Mouse (Mus musculus) megakaryocyte progenitor cell, adult 5-6 weeks (primary cell): ENCODE data around the gene Angel2. TPM values are rescaled to one million over a fixed set of nuclear protein-coding genes. Genes with fewer than 3 reads are reported as not detected.
A peak's percentile ranks its signal among the peaks of the same experiment; 100 is the strongest.

ENCODE experiments used
- ATAC-seq: replicated peaks from 2 replicates; pipeline ENCODE4 v1.8.0; 2016; ENCODE audit warnings: mild to moderate bottlenecking, moderate TSS enrichment, inconsistent platforms; ENCODE audit not compliant: poor library complexity
- total RNA-seq, 2 experiments: library from RNA; stranded (forward) in 1 of 2; stranded (reverse) in 1 of 2; fragments of 157-497, 149-512 nt in 1 of 2; fragments of 200-1000 nt in 1 of 2; gene quantifications; 2 replicates each; pipeline versions ENCODE4 v1.2.3 to v1.2.4; 2015 to 2017

Angel2 gene
- total RNA-seq, 2 experiments from 2014 or later, result 22.9 to 25.3 TPM

DNA sequence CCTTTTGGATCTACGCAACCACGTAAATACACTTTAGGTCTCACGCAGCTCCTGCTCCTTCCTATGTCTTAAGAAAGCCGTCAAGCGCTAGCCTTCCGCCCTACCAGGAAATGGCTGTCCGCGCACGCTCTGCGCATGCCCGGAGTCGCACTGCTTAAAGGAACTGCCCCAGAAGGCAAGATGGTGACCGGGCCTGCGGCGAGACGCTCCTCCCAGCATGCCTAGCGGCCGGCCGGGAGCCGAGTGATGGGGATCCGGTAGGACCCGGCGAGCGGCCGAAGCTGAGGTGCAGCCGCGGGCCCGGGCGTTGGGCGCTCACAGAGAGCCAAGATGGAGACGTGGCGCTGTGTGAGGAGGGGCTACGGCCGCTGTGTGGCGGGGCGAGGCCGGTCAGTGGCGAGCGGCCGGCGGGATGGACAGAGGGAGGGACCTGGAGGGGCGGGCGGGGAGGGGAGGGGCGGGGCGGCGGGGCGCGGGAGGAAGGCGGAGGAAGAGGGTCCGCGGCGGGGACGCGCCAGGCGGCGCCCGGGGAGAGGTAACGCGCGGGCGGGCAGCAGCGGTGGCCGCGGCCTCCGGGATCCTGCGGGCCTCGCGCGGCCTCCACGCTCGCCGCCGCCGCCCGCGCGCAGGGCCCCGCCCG is 3.6 kb downstream of the Angel2 start:
- peak; percentile 88 for ATAC-seq

DNA sequence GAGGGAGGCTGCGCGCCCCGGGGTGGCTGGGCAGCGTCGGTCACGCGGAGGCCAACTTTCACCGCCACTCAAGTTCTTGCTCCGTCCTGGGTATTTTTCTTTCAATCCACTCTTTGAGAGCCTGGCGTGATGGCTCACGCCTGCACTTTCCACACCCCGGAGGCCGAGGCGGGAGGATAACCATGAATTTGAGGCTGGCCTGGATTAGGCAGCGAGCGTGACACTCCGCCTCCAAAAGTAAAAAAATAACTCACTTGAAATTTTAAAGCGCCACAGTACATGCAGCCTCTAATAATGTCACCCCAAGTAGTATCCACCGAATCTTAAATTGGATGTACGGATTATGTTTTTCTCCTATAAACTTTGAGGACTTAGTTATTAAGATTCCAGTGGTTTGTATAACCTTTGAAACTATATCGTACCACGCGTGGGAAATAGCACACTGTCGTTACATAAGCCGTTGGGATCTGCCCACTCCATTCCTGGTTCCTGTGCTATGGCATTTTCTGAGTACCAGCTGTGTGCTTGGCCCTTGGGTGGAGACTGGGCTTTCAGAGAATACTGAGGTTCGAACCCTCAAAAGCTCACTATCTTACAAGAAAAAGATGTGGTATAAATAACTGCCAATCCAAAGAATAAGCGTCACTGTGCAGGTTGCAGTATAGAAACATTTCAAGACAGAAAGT is 4.2 kb downstream of the Angel2 start:
- ATAC-seq, result peak; percentile 16

DNA sequence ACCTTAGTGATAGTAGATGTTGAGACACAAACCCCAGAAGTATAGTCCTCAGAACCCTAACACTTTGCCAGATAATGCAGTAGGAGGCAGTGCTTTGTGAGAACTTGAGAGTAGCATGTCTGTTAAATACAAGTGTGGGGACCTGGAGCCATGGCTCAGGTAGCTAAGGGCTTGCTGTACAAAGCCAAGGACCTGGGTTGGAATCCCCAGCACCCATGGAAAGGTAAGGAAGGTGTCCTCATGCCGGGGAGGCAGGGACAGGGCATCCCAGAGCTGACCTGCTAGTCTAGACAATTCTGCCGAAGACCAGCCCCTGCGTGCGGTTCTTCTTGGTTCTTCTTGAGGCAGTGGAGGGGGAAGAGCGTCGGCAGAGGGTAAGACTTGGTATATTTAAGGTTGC is 5.3 kb downstream of the Angel2 start:
- ATAC-seq, result no peak

DNA sequence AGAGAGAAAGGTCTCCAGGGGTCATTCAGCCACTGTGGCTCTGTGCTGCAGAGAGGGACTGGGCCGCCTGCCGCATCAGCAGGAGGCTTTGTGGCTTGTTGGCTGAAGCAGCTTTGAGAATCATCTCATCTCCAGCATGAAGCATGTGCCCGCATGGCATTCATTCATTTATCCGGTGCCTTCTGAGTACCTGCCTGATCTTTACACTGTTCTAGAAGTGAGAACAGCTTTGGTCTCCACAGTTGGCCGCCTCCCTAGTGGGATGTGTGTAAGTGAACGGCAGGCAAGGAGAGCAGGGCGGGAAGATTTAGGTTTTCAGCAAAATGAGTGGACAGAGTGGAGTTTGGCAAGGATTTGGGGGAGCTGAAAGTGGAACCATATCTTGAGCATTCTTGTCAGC is 14.9 kb downstream of the Angel2 start:
- ATAC-seq, result no peak

DNA sequence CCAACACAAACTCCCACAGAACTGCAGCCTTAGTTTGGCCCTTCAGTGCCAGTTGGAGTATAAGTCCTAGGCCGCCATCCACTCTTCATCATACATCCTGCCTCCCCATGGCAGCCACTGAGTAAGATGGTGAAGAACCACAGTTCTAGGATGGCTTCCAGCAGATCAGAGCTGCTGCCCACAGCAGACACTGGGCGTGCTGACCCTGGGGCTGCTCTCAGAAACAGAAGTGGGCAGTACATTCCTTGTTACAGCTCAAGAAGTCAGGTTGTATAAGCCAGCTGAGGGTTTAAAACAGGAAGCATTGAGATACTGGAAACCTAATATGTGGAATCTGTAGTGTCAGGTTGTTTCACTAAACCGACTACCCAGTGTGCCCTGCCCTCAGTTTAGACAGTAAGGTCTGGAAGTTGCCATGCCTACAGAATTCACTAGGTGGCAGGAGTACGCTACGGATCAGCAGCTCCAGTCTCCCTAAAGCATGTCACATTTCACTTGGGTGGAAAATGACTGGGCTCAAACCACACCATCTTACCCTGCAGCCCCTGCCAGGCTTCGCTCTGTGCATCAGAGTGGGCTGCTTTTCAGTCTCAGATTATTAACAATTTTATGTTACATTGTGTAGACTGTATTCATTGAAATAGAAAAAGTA is 19.3 kb downstream of the Angel2 start:
- ATAC-seq, result peak; percentile 99

DNA sequence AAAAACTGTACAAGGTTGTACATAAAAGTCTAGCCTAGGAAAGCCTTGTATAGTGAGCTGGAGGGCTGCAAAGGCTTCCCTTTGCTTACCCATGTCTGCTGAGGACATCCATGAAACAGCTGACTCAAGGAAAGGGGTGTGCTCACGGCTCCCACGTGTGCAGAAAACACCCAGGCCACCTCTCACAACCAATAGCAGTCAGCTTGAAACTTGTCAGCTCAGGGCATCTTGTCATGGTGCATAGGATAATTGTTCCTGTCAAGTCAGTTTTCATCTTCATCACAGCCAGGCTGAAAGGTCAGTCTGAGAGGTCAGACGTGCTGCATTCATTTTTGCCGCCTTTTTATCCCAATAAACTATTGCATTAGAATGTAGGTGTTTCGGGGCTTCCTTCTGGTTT is 23.1 kb downstream of the Angel2 start:
- ATAC-seq, result no peak

DNA sequence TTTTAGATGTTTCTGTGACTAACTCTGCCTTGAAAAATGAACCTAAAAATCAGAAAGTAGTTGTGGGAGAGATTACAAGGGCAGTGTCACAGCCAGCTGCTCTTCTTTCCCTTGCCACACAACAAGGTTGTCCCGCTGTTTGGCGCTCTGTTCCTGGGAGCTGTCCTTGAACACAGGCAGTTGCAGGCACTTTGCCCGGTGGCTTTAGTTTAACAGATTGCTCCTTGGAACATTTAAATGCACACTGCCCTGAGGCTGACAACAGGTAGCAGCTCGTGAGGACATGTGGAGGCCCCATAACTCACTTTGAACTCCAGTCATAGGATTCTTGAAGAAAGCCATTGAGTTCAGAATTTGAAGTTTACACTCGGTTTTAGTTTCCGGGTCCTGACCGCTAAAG is 23.5 kb downstream of the Angel2 start:
- no peak for ATAC-seq

DNA sequence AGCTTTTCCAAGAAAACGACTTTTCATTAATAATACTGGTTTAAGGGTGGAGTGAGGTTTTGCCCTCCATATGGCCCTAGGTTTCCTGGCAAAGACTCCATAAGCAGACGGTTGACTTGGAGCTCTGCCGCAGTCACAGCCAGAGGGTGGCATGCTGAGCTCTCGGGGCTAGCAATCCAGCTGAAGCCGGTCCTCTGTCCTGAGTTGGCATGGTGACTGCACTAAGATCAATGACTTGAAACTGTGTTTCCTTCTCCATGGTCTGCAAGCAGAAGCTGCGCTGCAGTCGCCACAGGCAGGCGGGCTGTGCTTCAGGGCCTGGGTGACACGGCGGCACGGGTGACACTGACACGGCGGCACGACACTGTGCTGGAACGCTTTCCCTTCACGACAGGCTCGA is 23.9 kb downstream of the Angel2 start:
- ATAC-seq, result no peak

DNA sequence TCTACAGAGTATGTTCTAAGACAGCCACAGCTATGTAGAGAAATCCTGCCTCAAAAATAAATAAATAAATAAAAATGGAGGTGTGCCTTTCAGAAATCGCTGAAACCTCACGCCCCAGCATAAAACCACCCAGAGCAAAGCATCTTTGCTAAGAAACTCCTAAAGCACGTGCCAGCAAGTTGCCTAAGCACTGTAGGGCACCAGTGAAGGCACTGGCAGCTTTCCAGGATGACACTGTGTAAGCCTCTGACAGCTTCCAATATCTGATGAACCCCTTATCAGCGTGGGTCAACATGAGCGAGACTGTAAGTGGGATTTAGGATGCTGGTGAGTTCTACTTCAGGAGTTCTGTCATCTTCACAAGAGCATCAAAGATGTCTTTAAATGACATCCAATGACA is 26.1 kb downstream of the Angel2 start:
- ATAC-seq, result peak; percentile 54

DNA sequence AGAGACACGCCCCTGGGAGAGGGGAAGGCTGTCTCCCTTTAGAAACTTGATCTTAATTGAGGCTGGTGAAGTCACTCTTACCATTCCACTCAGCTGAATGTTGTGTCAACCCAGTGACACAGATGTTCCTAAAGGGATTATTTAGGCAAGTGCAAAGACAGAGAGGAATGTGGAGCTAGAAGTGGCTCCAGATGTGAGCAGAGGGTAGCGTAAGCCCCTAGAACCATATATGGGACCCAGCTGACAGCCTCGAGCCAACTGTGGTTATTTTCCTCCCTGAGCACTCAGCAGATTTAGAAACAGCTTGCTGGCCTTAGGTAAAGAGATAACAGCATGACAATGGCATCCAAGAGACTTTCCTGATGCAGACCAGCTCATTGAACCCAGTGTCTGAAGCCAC is 28.1 kb downstream of the Angel2 start:
- no peak for ATAC-seq

DNA sequence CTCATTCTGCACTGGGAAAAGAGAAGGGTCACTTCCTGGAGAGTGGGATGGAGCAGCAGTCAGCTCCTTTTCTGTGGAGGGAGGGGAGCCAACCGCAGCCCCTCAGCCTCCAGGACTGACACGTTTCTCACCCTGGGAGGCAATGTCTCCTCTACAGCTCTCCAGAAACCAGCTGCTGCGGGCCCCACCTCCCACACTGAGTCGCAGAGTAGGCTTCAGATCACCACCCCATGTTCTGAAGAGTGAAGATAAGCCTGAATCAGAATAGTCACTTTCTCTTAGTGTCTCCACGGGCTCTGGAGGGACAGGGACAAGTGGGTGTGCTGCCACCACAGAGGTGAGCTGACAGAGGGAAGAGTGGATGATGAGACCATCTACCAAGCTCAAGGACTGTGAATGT is 33.9 kb downstream of the Angel2 start:
- ATAC-seq, result peak; percentile 62

DNA sequence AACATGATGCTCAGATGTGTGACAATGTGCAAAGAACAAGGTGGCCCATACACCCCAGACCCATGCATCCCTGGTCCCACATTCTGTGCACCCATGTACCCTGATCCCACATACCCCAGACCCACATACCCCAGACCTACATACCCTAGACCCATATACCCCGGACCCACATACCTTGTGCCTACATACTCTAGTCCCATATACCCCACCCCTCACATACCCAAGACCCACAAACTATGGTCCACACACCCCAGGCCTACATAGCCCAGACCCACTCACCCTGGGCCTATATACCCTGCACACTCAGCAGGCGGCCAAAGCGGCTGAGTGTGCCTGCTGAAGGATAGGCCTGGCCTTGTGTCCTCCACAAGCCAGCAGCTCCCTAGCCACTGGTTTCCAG is 37.8 kb downstream of the Angel2 start:
- ATAC-seq, result no peak

DNA sequence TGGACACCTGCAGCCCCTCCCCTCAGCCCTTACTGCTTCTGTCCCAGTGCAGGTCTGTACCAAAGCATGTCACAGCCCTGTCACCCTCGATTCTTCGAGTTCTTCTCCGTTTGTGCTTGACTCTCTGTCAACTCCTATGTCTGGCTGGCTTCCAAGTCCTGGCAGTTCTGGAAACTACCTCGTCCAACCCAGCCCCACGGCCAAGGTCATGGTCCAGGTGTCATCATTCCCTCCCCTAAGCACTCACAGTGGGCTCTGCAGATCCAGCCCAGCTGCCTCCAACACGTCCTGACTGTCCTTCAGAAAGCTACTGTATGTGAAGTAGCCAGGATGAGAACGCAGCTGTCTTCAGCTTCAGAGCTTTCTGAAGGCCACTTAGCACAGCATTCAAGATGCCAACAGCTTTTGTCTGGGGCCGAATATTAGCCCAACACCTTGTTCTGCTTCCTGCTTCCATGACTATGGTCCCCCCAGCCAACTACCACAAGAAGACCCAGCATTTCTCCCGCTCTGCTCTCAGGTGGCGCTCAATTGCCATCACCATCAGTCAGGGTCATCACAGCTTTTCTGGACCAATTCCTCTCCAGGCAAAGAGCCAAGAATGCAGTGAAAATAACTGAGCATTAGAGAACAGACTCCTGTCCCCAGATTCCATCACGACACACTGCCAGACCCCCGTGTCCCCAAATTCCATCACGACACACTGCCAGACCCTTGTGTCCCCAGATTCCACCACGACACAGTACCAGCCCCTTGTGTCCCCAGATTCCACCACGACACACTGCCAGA is 40.3 kb downstream of the Angel2 start:
- no peak for ATAC-seq

DNA sequence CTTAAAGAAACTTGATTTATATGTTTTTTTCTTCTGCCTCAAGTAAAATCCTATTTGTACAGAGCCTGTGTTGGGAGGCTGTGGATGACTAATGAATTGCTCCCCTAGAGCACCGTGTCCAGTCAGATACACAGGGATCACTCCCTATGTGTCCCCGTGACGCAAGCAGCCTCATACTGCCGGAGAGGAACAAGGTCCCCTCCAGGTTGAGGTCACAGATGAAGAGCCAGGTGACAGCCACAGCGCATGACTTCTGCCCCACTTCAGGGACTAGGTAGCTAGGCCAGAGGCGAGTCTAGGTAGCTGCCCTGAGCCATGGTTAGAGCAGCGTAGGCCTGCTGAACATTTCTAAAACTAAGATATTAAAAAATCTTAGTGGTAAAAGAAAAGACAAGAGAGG is 43.1 kb downstream of the Angel2 start:
- ATAC-seq, result no peak

DNA sequence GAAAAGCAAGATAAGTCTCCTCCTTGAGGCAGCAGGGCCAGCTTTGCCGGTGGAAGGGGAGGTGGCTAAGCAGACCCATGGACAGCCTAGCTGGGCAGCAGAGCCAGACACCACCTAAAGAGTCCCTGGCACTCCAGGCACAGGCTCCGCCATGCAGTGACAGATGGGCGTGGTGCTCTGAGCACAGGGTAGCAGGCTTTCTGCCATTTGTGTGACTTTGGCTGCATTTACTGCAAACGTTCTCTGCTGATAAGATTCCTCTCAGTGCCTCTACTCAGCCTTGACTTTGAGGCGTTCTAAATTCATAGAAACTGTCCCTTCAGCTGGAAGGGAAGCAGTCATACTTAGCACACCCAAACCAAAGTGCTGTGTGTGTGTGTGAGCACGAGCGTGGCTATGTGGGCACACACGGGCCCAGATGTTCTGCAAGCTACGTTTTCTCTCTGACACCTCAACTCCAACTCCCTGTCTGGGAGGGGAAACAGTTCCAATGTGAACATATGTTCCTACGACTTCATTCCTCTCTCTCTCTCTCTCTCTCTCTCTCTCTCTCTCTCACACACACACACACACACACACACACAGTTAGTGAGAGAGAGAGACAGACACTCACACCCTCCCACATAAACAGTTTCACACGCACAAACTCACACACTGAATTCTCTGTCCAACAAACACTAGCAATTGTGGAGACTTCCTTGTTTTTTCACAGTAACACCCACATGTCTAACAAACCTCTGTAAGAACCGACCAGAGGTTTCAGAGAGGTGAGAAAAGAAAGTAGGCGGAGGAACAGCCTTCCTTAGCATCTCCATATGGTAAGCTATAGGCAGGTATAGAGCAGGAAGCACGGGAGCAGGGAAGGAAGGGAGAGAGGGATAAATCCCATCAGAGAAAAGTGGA is 47.0 kb downstream of the Angel2 start:
- peak; percentile 91 for ATAC-seq

DNA sequence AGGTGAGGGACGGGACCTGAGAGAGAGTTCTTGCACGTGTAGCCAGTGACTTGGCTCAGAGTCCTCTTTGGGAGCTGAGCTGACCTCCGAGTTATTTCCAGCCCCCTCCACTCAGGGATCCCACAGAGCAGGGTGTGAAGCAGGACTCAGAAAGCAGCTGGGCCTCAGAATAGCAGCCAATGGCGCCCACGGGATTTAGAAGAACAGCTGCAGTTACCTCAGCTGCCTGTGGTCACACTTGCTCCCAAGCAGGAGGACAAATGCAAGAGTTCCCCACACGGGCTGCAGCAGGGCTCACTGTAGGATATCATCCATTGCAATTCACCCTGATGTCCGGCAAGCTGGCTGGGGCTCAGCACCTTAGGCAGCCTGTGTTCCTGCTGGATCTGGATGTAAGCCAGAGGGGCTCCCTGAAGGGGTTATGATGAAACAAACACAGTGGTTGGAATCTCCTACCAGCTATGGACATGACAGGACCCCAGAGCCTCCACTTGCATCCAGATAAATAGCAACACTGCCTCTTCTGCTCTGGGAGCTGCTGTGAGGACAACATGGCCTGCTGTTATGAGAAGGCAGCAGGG is 47.8 kb downstream of the Angel2 start:
- no peak for ATAC-seq

DNA sequence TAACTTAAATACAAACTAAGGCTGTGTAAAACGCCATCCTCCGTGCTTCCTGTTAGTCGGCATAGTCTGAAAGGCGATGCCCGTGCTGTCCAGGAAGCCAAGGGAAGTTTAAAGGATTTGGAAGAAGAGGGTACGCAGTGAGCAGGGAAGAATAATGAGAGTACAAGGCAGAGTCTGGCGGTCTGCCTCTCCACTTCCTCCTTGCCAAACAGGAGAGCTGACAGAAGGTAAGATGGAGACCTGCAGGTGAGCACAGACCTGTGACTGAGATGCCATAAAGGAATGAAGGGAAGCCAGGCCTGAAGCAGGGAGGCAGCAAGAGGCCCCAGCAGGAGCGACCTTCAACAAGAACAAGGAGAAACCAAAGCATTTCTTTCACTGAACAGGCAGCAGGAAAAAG is 49.3 kb downstream of the Angel2 start:
- ATAC-seq, result no peak

DNA sequence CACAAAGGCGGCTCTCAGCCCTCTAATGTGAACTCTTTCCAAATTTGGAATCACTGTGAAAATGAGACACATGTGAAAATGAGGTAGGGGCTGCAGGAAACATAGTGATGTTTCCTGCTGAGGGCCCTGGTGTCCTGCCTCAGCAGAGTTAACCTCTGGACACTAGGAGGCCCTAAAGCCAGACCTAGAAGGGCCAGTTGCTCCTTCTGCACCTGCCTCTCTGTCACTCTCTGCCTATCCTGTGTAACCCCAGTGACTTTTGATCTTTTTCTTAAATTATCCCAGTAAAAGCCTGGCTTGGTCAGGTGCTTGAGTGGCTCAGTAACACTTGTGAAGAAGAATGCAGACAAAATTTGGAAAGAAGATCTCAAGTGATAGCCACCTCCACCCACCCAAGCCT is 49.9 kb downstream of the Angel2 start:
- no peak for ATAC-seq

DNA sequence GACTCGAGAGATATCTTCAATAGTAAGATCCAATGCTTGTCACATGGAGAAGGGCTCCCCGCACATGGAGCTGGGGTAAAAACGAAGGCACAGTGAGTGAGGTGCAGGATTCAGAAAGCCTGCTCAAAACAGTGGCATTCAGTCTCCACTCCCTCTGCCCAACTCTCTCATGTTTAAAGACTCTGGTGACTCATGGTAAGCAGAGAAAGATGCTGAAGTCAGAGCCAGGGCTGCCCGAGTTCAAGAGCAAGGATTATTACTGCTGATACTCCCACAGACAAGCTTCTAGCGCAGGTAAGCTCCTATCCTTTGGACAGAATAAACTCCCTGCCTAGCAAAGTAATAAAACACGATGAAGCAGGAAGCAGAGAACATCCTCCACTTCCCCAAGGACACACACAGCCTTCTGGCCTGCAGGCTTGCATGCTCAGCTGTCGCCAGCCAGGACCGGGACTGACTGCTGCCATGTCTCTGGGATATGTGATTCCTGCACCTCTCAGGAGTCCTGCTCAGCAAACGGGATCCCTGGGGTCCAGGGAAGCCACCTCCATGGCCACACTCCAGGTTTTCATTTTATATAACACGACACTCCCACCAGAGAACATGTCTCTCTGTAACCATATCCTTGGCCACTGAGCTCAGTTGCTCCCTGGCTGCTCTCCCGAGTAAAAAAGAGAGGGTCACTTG is 52.1 kb downstream of the Angel2 start:
- no peak for ATAC-seq

DNA sequence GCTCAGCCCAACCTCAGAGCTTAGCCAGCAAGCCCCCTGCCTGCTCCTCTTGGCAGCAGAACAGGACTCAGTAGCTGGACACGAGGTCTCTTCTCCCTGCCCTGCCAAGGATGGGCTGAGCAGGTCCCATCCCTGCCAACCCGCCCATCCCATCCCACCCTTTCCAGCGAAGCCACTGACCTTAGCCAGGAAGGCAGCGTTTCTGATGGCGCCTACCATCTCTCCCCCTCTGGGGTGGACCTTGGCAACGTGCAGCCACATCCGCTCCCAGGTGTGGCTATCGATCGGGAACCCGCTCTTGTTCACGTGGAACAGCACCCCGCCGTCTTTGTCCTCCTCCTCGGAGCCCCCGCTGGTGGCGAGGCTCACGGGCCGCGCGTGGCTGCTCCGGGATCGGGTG is 53.1 kb downstream of the Angel2 start:
- no peak for ATAC-seq
